Mouse (Mus musculus) CD4-positive helper T cell, adult 2 months (primary cell): Measurements from ENCODE around the gene Fnbp4.
A peak's percentile ranks its signal among the peaks of the same experiment; 100 is the strongest.
"Not testable (repeated sequence)": the region's sequence is repeated elsewhere in the genome, so short reads cannot be mapped to it uniquely, and the experiment has no call there.

ENCODE experiments used
- DNase-seq: peaks from one replicate; pipeline ENCODE4 v3.0.0-alpha.2; 2012; ENCODE audit warnings: low read depth, missing footprints, low spot score

Fnbp4 gene

GRCm38 (mm10) chr2:90782458-90782857 is 37.3 kb downstream of the Fnbp4 start, which contains the start of gene Agbl2:
Gene Agbl2 (plus strand): TSS chr2:90782727.
- peak; percentile 11 for DNase-seq

DNA sequence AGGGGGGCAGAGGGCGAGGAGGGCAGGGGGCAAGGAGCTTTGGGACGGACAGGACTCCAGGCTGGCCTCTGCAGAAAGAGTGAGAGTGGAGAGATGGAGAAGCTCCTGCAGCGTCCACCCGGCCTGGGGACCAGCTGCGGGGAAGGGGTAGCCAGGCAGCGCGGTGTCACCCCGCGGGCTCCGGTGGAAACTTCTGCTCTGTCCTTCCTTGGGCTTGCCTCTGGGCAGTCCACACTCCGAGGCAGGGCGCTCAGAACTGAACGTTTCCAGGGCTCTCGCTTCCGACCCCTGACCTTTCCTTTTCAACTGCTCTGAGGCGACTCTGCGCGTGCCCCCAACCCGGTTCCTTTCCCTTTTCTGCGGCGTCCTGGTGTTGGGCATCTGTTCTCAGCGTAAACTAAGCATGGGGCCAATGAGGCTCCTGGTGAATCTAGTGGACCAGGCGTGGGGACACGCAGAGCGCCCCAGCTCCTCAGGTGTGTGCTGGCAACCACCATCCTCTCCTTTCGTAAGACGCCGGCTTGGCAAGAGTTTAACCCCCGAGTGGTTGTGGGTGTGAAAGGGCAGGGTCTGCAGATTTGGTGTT is 37.8 kb downstream of the Fnbp4 start:
- no peak for DNase-seq

DNA sequence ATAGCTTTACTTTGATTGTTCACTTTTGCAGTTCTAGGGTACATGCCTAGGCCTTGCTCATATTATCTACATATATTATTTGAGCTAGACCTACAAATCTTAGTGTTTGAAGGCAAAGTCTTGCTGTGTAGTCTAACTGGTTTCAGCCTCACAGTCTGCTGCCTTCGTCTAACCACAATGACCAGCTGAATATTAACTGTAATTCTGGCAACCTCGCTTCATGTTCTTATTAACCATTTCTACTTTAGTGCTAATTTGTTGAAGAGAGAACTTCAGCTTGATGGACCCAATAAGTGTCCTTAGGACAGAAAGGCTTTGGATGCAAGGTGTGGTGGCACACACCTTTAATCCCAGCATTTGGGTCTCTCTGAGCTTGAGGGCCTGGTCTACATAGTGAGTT is 43.0 kb downstream of the Fnbp4 start:
- no peak for DNase-seq

- DNase-seq, result no peak
Measured at GRCm38 (mm10) chr2:90808241-90809126, 63.3 kb downstream of the Fnbp4 start.

DNA sequence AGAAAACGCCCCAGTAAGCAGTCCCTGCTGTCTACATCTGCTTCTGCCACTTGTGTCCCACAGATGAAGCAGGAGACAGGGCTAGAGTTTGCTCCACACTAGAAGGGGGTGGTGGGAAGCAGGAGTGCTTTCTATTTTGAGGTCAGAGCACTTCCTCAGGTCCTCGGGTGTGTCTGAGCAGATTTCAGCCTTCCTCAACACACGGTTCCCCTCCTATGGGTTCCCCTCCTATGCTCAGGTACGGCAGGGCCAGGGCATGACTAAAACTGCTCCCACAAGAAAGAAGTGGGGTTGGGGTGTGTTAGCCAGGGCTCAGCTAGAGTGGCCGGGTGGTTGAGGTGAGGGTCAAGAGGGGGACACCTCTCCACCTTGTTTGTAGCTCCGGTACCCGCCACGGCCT is 65.6 kb downstream of the Fnbp4 start:
- DNase-seq, result no peak

DNA sequence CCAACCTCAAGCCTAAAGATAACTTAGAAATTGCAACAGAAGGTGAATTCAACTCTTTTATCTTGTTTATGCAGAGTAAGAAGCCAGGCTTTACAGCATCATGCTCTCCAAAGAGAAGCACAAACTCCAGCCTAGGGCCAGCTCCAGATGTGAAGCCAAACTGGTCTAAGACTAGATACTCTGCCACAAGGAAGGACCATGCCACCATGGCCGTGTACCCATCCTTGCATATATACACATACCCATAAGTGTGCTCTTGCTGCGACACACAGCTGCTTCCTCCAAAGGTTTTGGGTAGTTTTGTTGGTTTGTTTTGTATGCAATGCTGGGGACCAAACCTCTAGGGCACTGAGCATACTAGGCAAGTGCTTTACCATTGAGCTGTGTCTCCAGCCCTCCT is 70.1 kb downstream of the Fnbp4 start:
- no peak for DNase-seq

- no peak for DNase-seq
Measured at GRCm38 (mm10) chr2:90816144-90816543, 71.0 kb downstream of the Fnbp4 start.

- DNase-seq, result no peak
Measured at GRCm38 (mm10) chr2:90818710-90819109, 73.5 kb downstream of the Fnbp4 start.

DNA sequence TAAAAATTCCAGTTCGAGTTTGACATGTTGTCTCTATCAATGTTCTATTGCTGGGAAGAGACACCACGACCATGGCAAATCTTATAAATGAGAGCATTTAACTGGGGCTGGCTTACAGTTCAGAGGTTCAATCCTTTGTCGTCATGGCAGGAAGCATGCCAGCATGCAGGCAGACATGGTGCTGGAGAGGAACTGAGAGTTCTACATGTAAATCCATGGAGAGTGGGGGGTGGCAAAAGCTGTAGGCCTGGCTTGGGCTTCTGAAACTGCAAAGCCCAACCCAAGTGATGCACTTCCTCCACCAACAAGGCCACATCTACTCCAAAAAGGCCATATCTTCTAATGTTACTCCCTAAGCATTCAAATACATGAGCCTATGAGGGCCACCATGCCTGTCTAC is 75.7 kb downstream of the Fnbp4 start:
- DNase-seq, result no peak

DNA sequence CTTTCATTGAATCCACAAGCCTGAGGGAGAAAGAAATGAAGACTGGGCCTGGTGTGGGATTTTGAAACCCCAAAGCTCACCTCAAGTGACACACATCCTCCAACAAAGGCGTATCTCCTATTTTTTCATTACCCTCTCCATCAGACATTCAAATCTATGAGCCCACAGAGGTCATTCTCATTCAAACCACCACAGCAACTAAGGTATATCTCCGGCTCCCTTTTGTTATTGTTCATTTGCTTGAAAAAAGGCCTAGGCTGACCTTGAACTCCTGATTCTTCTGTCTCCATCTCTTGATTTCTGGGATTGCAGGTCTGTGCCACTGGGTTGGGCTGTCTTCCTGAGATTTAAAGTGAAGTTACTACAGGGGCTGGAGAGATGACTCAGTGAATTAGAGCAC is 77.8 kb downstream of the Fnbp4 start:
- no peak for DNase-seq

- DNase-seq, result no peak
Measured at GRCm38 (mm10) chr2:90823781-90824180, 78.6 kb downstream of the Fnbp4 start.

DNA sequence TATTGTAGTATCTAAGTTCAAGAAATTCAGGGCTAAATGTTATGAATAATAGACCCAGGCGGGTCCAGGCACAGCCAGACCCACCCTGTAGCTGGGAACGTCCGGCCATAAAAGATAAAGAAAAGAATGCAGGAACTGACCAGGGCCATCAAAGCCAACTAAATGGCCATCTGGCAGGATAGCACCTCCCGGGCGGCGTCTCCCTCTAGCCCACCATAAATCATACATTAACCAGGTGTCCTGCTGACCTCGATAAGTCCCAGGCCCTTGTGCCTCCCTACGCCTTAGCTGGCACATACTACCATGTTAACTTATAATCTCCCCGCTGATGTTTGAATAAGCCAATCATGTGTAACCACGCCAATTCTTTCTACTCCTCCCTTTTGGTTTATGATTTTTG is 79.4 kb downstream of the Fnbp4 start:
- not testable (repeated sequence) for DNase-seq

- DNase-seq, result no peak
Measured at GRCm38 (mm10) chr2:90825515-90826172, 80.5 kb downstream of the Fnbp4 start.

DNA sequence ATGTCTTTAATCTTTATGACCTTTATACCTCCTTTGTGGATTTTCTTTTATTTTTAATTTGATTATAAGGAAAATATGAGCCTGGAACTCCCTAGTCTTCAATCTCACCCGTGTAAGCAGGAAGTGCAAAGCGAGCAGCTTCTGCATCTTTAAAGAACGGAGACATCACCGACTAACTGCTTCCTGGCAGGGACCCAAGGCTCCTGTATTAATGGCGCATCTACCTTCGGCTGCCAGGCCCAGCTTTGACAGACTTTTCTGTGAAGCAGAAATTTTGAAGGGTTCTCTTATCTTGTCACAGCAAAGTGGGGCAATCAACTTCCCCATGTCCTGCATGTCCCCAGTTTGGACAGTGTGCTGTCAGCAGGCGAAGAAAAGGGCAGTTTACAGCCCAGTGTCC is 83.6 kb downstream of the Fnbp4 start:
- no peak for DNase-seq
